Mouse (Mus musculus) testis, adult 2 months (tissue): Measurements from ENCODE around the gene Fyn.

Experiments used
- CTCF ChIP-seq: fragments of 200-500 bp; IDR thresholded peaks from 2 replicates; pipeline ENCODE4 v1.5.1; 2012; ENCODE audit warnings: low read depth, mild to moderate bottlenecking, inconsistent platforms, low read length, moderate library complexity; ENCODE audit not compliant: control insufficient read depth, insufficient read depth, insufficient replicate concordance
- POLR2A ChIP-seq: fragments of 200-500 bp; IDR thresholded peaks from 2 replicates; pipeline ENCODE4 v1.6.1; 2012; ENCODE audit warnings: low read depth, mild to moderate bottlenecking, inconsistent platforms, low read length, moderate library complexity; ENCODE audit not compliant: control insufficient read depth

GRCm38 (mm10) chr10:39498641-39499040 is 130.0 kb downstream of the Fyn start:
- TF ChIP-seq POLR2A = no peak
- TF ChIP-seq CTCF = no peak
